Mouse (Mus musculus) hindbrain, embryonic 13.5 days (tissue): ENCODE measurements around the gene Ncaph2. TPM values are rescaled to one million over a fixed set of nuclear protein-coding genes. Genes with fewer than 3 reads are reported as not detected.
A peak's percentile ranks its signal among the peaks of the same experiment; 100 is the strongest.

Experiments used
- ATAC-seq: fragments of 200-750 bp; cut with Nextera tagmentation; 2 replicates; pipeline ENCODE4 v1.8.0; 2017; ENCODE audit warnings: moderate TSS enrichment; ENCODE audit not compliant: low FRiP score
- H3K27ac ChIP-seq: fragments of 300-500 bp; sonication (generic); 2 replicates; pipeline ENCODE4 v1.5.1; 2015; ENCODE audit warnings: inconsistent platforms, mild to moderate bottlenecking, moderate library complexity
- H3K27me3 ChIP-seq: fragments of 300-500 bp; sonication (generic); 2 replicates; pipeline ENCODE4 v1.6.1; 2015; ENCODE audit warnings: mild to moderate bottlenecking, inconsistent platforms
- H3K36me3 ChIP-seq: fragments of 300-500 bp; sonication (generic); 2 replicates; pipeline ENCODE4 v1.6.1; 2015; ENCODE audit warnings: mild to moderate bottlenecking, inconsistent platforms
- H3K4me1 ChIP-seq: fragments of 300-500 bp; sonication (generic); replicated peaks from 2 replicates; pipeline ENCODE4 v1.6.1; 2015; ENCODE audit warnings: inconsistent platforms
- H3K4me2 ChIP-seq: fragments of 300-500 bp; sonication (generic); 2 replicates; pipeline ENCODE4 v1.6.1; 2015; ENCODE audit warnings: inconsistent platforms, mild to moderate bottlenecking, moderate library complexity
- H3K4me3 ChIP-seq: fragments of 300-500 bp; sonication (generic); 2 replicates; pipeline ENCODE4 v1.5.1; 2015; ENCODE audit warnings: mild to moderate bottlenecking, inconsistent platforms
- H3K9ac ChIP-seq: fragments of 300-500 bp; sonication (generic); 2 replicates; pipeline ENCODE4 v1.6.1; 2015; ENCODE audit warnings: mild to moderate bottlenecking, inconsistent platforms
- H3K9me3 ChIP-seq: fragments of 300-500 bp; sonication (generic); 2 replicates; pipeline ENCODE4 v1.6.1; 2016; ENCODE audit warnings: inconsistent platforms
- WGBS: fragments of 180-500 bp; shearing (Covaris S2); methylation state at CpG from one replicate; pipeline ENCODE4 v1.1.7; 2015; 5-methylcytosine and 5-hydroxymethylcytosine counted together
- polyA plus RNA-seq: library from polyadenylated mRNA; unstranded; fragments of >200 nt; fragmentation: Nextera tagmentation; extraction: Ambion mirVana; gene quantifications from 2 replicates; pipeline ENCODE4 v1.2.1, GENCODE M21; 2015

Gene Ncaph2
- 104 TPM in 2 replicates for polyA plus RNA-seq

DNA sequence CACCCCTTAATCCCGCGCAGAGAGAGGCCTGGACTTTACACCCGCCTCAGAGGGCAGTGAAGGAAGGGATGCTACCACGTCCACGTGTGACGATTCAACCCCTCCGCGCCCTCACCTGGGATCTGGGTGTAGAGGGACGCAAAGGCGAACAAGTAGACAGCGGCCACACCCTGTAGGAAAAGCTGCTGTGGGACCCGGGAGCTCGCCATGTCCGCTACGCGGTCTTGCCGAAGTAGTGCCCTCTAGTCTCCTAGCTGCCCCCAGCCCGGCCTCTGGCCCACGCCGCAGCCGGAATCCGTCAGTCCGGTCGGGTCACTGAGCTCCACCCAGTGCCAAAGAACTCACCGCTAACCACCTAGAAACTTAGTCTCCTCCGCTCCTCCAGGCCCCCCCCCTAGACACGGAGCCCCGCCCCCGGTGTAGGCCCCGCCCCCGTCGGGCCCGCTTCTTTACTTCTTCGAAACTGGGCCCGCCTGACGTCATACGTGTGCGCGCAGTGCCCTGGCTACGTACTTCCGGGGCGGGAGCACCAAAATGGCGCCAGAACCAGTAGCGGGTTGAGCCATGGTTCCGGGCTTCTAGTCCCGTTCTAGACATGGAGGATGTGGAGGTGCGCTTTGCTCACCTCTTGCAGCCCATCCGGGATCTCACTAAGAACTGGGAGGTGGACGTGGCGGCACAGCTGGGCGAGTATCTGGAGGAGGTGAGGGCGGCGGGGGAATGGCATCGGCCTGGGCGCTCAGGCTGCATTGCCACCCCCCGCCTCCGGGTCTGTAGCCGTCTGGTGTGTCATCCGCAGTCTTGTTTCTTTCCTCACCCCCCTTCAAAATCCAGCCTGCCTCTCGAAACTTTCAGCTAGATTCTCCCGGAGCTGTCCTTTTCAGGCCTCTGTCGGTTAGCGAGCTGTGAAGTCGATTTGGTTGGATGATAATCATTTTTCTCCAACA lies at the start of gene Ncaph2, which contains the start of gene Lmf2:
TSS of gene Ncaph2 (plus strand) at position 479 of the 947 bp plus-strand sequence.
TSS of gene Lmf2 (minus strand) at position 419 of the 947 bp plus-strand sequence.
- Histone ChIP-seq H3K27me3 (no peaks in the 10 kb centered on the region), H3K36me3 (peaks cover 41% of the 10 kb centered on the region), H3K27ac (peak within 1 kb of the TSS; percentile 81), H3K4me3 (peak within 1 kb of the TSS; percentile 67), H3K9me3 (no peaks in the 10 kb centered on the region), H3K9ac (peak within 1 kb of the TSS; percentile 83), H3K4me1 (peaks cover 42% of the 10 kb centered on the region), H3K4me2 (peak within 1 kb of the TSS; percentile 87)
- under 1% methylated on average over 60 of the region's 64 CpGs for WGBS
- ATAC-seq: peak; percentile 94

DNA sequence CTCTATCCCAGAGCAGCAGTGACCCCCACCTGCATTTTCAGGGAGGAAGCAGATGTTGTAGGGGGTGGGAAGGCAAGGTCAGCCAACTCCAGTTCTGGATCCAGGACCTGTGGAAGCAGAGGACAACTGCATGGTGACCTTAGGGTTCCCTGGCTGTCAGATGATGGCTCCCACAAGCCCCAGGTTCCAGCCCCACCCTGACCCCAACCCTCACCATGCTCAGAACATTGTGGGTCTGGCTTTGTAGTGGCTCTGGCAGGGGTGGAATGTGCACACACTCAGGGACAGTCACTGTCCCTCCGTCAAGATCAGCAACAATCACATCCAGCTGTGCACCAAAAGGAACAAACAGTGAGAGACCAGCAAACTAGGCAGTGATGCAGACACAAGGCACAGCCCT lies 49.6 kb upstream of the Ncaph2 start:
- 36% methylated on average over 1 of the region's 1 CpGs for WGBS
- H3K4me2 ChIP-seq: no peak overlapping the region
- ATAC-seq: no peak
- H3K9me3 ChIP-seq: no peaks in the 10 kb centered on the region
- no peak overlapping the region for H3K4me3 ChIP-seq
- H3K27me3 ChIP-seq: no peaks in the 10 kb centered on the region
- H3K36me3 ChIP-seq: peaks cover 69% of the 10 kb centered on the region
- peaks cover 27% of the 10 kb centered on the region for H3K4me1 ChIP-seq
- H3K27ac ChIP-seq: no peak overlapping the region
- H3K9ac ChIP-seq: no peak overlapping the region

DNA sequence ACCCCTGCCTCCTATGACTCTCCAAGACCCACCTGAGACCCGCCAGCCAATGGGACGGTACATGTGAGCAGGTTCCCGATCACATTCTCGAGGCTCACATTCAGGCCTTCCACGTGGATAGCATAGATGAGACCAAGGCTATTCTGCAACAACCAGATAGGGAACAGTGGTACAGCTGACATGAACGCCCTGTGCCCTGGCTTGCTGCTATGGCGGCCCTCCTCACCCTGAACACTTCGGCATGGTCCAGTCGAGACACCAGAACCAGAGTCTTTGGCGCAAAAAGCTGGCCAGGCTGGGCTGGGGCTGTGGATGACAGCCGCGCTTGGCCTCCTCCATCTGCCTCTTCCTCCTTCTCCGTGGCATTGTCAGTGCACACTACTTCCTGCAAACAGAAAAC lies 48.1 kb upstream of the Ncaph2 start:
- H3K9ac ChIP-seq: no peak overlapping the region
- no peak overlapping the region for H3K4me3 ChIP-seq
- WGBS: 93% methylated on average over 13 of the region's 13 CpGs
- no peaks in the 10 kb centered on the region for H3K27me3 ChIP-seq
- peaks cover 54% of the 10 kb centered on the region for H3K36me3 ChIP-seq
- no peak overlapping the region for H3K27ac ChIP-seq
- no peaks in the 10 kb centered on the region for H3K9me3 ChIP-seq
- H3K4me2 ChIP-seq: no peak overlapping the region
- peaks cover 41% of the 10 kb centered on the region for H3K4me1 ChIP-seq
- ATAC-seq: no peak

DNA sequence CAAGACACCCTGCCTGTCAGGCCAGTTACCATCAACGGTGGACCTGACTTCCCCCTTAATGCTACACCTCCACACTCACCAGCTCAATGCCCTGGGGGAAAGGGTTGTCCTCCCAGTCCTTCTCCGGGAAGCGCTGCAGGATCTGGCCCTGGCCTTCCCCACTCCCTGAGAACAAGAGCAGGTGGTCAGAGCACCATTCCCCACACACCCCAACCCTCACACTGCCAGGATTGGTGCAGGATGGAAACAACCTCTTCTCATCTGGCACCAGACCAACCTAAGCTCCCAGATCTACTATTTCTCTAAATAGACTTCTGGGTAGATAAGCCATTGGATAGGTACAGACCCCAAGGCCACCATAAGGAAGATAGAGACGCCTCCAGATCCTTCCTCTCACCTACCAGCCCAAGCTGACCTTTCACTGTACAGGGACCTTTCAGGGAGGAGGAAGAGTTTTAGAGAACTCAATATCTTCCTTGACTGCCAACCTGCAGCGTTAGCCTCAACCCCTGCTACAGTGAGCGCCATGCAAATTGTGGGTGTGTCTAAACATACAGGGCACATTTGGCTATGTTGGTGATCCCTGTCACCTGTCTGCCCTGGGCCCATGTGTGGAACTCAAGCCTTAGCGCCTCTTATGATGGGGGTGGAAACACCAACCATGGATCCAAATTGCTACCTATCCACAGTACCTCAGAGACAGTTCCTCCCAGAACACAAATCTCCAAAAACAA lies 46.9 kb upstream of the Ncaph2 start:
- WGBS: 84% methylated on average over 7 of the region's 7 CpGs

DNA sequence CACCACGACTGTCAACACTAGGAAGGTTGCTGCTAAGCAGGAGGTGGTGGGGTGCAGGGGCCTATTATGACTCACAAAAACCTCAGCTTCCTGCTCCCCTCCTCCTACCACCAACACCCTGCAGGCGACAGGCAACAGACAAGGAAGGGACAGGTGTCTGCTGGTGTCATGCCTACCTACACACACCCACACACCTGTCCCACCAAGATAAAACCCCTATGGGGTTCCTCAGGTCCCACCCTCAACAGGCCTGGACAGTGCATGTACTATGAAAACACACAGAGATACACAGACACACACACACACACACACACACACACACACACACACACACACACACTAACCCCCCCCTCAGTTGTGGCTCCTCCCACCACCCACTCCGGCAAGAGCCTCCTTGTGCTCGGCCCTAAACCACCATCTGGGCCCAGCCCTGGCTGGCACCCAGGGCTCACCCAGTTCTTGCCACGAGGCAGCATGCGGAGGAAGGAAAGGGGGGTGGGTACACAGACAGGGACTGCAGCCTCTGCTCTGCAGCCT lies 45.5 kb upstream of the Ncaph2 start:
- Histone ChIP-seq H3K4me2 (no peak overlapping the region), H3K27ac (no peak overlapping the region), H3K4me1 (peaks cover 61% of the 10 kb centered on the region), H3K9ac (0 out of 2 replicates have a peak overlapping the region, but pooled peaks have one; percentile 35), H3K36me3 (peaks cover 29% of the 10 kb centered on the region), H3K4me3 (no peak overlapping the region), H3K27me3 (no peaks in the 10 kb centered on the region), H3K9me3 (no peaks in the 10 kb centered on the region)
- 67% methylated on average over 6 of the region's 6 CpGs for WGBS
- no peak for ATAC-seq

More for the DNA sequence above, 46.9 kb upstream of the Ncaph2 start:
- Histone ChIP-seq H3K9ac (no peak overlapping the region), H3K4me2 (no peak overlapping the region), H3K4me1 (peaks cover 52% of the 10 kb centered on the region), H3K36me3 (peaks cover 43% of the 10 kb centered on the region), H3K4me3 (no peak overlapping the region), H3K9me3 (no peaks in the 10 kb centered on the region), H3K27me3 (no peaks in the 10 kb centered on the region), H3K27ac (no peak overlapping the region)
- ATAC-seq: no peak

DNA sequence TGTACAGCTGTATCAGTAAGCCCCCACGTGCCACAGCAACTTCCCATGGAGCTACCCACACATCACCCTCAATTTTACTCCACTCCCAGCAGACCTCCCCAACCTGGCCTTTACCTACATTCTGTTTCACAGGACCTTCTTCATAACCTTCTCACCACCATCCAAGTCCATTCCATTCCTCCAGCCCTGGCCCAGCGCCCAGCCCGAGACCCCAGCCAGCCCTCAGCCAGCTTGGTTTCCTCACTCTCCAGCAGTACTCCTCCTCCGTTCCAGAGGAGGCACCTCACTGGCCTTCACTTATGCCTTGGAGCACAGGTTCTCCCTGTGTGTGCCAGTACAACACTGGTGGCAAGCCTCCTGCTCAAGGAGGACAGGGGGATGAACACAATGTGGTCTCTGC lies 42.2 kb upstream of the Ncaph2 start:
- Histone ChIP-seq H3K4me3 (peak overlapping the region; percentile 96), H3K9me3 (no peaks in the 10 kb centered on the region), H3K27ac (no peak overlapping the region), H3K27me3 (no peaks in the 10 kb centered on the region), H3K4me1 (peaks cover 55% of the 10 kb centered on the region), H3K4me2 (peak overlapping the region; percentile 92), H3K9ac (peak overlapping the region; percentile 93), H3K36me3 (no peaks in the 10 kb centered on the region)
- WGBS: 79% methylated on average over 4 of the region's 4 CpGs
- ATAC-seq: no peak

DNA sequence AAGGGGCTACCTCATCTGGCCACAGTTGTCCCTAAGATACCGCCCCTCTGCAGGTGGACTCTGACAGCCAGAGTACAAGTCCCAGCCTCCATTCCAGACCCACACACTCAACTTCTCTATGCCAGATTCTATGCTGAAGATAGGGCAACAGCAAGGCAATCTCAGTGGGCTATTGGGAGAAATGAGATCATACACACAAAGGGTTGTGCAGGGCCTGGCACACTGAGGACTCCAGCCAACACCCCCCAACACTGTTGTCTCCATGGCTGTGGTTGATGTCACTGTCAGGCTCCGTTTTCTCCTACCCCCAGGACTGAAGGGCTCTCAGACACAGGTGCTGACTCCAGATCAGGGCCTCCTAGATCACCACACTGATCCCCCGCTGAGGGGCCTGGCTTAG lies 41.4 kb upstream of the Ncaph2 start:
- H3K4me3 ChIP-seq: peak overlapping the region; percentile 96
- no peaks in the 10 kb centered on the region for H3K36me3 ChIP-seq
- H3K9ac ChIP-seq: peak overlapping the region; percentile 93
- H3K27ac ChIP-seq: 0 out of 2 replicates have a peak overlapping the region, but pooled peaks have one; percentile 79
- peaks cover 48% of the 10 kb centered on the region for H3K4me1 ChIP-seq
- 0 out of 2 replicates have a peak, but pooled peaks have one; percentile 0 for ATAC-seq
- H3K27me3 ChIP-seq: no peaks in the 10 kb centered on the region
- 37% methylated on average over 3 of the region's 3 CpGs for WGBS
- no peaks in the 10 kb centered on the region for H3K9me3 ChIP-seq
- peak overlapping the region; percentile 92 for H3K4me2 ChIP-seq

DNA sequence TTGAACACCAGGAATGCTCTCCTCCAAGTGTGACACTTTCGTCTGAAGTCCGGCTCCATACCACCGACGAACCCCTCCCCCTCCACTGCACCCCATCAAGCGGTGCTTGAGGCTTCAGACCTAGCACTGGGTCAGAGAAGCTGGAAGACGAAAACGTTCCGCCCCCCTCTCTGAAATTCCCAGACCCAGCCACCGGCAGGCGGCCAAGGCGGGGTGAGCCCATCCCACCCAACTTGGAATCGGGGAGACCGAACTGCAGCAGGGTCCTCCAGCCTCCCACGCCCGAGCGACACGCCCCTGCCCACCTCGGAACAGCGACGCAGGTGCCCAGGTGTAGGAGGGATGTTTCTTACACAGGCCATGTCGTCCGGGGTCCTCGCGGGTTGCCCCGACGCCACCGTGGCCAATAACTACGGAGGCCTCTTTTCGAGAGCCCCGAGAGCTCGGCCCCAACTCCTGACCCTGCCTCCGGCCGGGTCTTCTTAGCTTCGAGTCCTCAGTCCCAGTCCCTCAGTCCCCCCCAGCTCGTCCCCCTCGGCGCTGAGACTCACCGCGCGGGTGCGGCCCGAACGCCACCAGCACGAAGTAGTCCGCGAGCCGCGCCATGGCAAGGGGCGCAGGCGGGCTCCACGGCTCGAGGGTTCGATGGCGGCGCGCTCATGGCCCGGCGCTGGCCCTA lies 40.9 kb upstream of the Ncaph2 start:
- peak overlapping the region; percentile 79 for H3K27ac ChIP-seq
- WGBS: under 1% methylated on average over 57 of the region's 58 CpGs
- peak overlapping the region; percentile 96 for H3K4me3 ChIP-seq
- H3K4me2 ChIP-seq: peak overlapping the region; percentile 92
- peak; percentile 70 for ATAC-seq
- H3K4me1 ChIP-seq: peaks cover 45% of the 10 kb centered on the region
- peak overlapping the region; percentile 93 for H3K9ac ChIP-seq
- H3K9me3 ChIP-seq: no peaks in the 10 kb centered on the region
- H3K36me3 ChIP-seq: no peaks in the 10 kb centered on the region
- no peaks in the 10 kb centered on the region for H3K27me3 ChIP-seq

DNA sequence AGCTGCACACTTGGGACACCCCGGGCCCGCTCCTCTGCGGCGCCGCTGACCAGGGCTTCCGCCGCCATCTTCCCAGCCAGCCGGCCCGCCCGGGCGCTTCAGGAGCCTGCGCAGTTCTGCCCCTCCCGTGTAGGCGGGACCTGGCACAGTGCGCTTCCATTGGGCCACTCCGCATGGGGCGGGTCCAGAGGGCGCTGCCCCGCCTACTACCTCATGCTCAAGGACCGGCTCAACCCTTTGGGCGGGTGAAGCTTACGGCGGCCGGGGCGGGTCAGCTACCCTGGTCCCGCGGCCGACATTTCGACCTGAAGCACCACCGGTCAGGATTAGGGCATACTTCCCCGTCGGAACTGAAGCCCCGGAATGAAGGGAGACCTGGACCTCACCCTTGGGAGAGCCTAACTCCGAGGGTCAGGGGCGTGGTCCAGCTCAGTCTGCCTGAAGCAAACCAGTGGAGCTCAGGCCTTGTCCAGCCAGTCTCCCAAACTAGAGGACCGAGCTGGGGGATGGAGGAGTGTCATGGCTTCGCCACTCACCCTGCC lies 40.3 kb upstream of the Ncaph2 start, which contains the start of gene Sbf1:
TSS of gene Sbf1 (minus strand) at position 122 of the 542 bp plus-strand sequence.
- Histone ChIP-seq H3K27ac (peak within 1 kb of the TSS; percentile 79), H3K36me3 (no peaks in the 10 kb centered on the region), H3K4me2 (peak within 1 kb of the TSS; percentile 92), H3K9ac (peak within 1 kb of the TSS; percentile 93), H3K4me1 (peaks cover 41% of the 10 kb centered on the region), H3K27me3 (no peaks in the 10 kb centered on the region), H3K9me3 (no peaks in the 10 kb centered on the region), H3K4me3 (peak within 1 kb of the TSS; percentile 96)
- WGBS: 1% methylated on average over 37 of the region's 37 CpGs
- ATAC-seq: peak; percentile 99

DNA sequence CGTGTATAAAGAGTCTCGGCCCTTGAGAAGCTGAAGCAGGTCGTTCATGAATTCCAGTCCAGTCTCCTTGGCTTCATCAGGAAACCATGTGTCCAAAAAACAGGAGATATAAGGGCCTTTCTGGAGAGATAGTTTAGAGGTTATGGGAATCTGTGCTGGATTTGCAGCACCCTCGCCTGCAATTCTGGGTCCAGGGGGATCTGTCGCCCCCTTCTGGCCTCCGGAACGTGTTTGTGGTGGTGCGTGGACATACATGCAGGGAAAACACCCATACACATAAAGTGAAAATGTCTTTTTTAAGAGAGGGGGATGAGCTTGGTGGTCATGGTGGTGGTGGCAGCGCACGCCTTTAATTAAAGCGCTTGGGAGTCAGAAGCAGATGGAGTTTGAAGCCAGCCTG lies 39.4 kb upstream of the Ncaph2 start:
- Histone ChIP-seq H3K27ac (no peak overlapping the region), H3K4me3 (peak overlapping the region; percentile 96; the same call in 1 of the 2 replicates), H3K4me1 (peaks cover 32% of the 10 kb centered on the region), H3K27me3 (0 out of 2 replicates have a peak, but pooled peaks cover 2% of the 10 kb centered on the region), H3K36me3 (no peaks in the 10 kb centered on the region), H3K9me3 (no peaks in the 10 kb centered on the region), H3K4me2 (no peak overlapping the region), H3K9ac (no peak overlapping the region)
- ATAC-seq: no peak
- 65% methylated on average over 11 of the region's 11 CpGs for WGBS

DNA sequence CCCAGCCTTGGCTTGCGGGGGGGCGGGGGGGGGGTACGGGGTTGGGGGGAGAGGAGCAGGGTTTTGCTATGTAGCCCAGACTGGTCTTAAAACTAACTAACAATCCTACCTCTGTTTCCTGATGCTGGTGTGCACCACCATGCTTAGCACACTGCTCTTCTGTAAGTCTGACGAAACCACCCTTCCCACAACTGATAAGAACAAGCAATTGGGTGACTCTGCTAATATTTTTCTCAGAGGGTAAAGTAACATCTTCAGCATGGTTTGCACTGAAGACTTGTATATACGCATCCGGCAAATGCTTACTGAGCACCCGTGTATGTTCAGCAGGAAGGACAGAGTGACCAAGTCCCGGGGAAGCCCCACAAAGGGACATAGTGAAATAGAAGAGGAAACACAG lies 34.3 kb upstream of the Ncaph2 start:
- ATAC-seq: no peak
- H3K4me2 ChIP-seq: no peak overlapping the region

More for the DNA sequence above, 34.3 kb upstream of the Ncaph2 start:
- no peaks in the 10 kb centered on the region for H3K9me3 ChIP-seq
- WGBS: 85% methylated on average over 8 of the region's 8 CpGs
- peaks cover 29% of the 10 kb centered on the region for H3K27me3 ChIP-seq
- no peak overlapping the region for H3K4me3 ChIP-seq
- peaks cover 7% of the 10 kb centered on the region for H3K4me1 ChIP-seq
- no peaks in the 10 kb centered on the region for H3K36me3 ChIP-seq
- H3K9ac ChIP-seq: no peak overlapping the region
- no peak overlapping the region for H3K27ac ChIP-seq
